Mouse (Mus musculus) cerebellum, adult 2 months (tissue): ENCODE results near the gene Alpk3. TPM values are rescaled to one million over a fixed set of nuclear protein-coding genes. Genes with fewer than 3 reads are reported as not detected.

ENCODE experiments used
- DNase-seq, 2 experiments: peaks; one replicate each; pipeline ENCODE4 v3.0.0; 2021
- H3K27ac ChIP-seq: fragments of 200-500 bp; 2 replicates; pipeline ENCODE4 v1.5.1; 2012; ENCODE audit warnings: low read length, control low read depth, inconsistent platforms; ENCODE audit not compliant: insufficient read depth
- H3K27me3 ChIP-seq: fragments of 200-500 bp; 2 replicates; pipeline ENCODE4 v1.6.1; 2012; ENCODE audit warnings: inconsistent platforms, mild to moderate bottlenecking, low read length, moderate library complexity; ENCODE audit not compliant: control insufficient read depth, insufficient read depth
- H3K4me1 ChIP-seq: fragments of 200-500 bp; 2 replicates; pipeline ENCODE4 v1.6.1; 2011; ENCODE audit warnings: low read length; ENCODE audit not compliant: control insufficient read depth, insufficient read depth
- H3K4me3 ChIP-seq: fragments of 200-500 bp; replicated peaks from 2 replicates; pipeline ENCODE3; 2011; ENCODE audit warnings: mild to moderate bottlenecking, low read depth, low read length, control low read depth; ENCODE audit not compliant: insufficient read depth
- CTCF ChIP-seq: fragments of 200-500 bp; IDR thresholded peaks from 2 replicates; pipeline ENCODE4 v1.5.1; 2011; ENCODE audit warnings: low read depth, mild to moderate bottlenecking, control low read depth, low read length, moderate library complexity, borderline replicate concordance; ENCODE audit not compliant: insufficient read depth
- POLR2A ChIP-seq: fragments of 200-500 bp; IDR thresholded peaks from 2 replicates; pipeline ENCODE4 v1.6.1; 2011; ENCODE audit warnings: low read length, control low read depth, borderline replicate concordance; ENCODE audit not compliant: insufficient read depth
- WGBS: fragments of 180-500 bp; shearing (Covaris S2); methylation state at CpG from one replicate; pipeline ENCODE4 v1.1.7; 2018; 5-methylcytosine and 5-hydroxymethylcytosine counted together
- polyA plus RNA-seq: library from polyadenylated mRNA; depleted of rRNA; stranded (reverse); fragments of >200 nt; gene quantifications from 2 replicates; pipeline ENCODE4 v1.2.3, GENCODE M21; 2012

Alpk3 gene
- polyA plus RNA-seq, 1 experiment = 0.15 TPM

DNA sequence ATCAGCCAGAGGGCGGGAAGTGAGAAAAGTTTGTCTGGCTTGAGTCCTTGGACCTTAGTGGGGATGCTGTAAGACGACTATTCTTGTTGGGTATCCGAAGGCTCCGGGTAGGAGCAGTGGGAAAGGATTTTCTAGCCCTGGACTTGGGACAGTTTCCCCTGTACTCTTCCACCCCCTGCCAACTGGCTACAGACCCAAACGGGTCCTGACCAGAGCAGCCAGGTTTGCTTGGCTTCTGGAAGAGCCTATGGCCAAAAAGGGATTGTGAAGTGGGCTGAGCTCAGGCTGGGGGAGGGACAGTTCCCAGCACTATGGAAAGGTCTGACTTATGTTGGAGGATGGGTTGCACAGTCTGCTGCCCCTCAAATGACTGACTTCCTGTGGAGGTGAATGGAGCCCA, 2.0 kb downstream of the Alpk3 start:
- no peak overlapping the region for H3K4me3 ChIP-seq
- H3K27ac ChIP-seq = no peak overlapping the region
- DNase-seq = no peak
- no peak for TF ChIP-seq POLR2A
- TF ChIP-seq CTCF = no peak
- H3K4me1 ChIP-seq = no peaks in the 10 kb centered on the region
- WGBS = 52% methylated on average over 5 of the region's 5 CpGs
- no peaks in the 10 kb centered on the region for H3K27me3 ChIP-seq

DNA sequence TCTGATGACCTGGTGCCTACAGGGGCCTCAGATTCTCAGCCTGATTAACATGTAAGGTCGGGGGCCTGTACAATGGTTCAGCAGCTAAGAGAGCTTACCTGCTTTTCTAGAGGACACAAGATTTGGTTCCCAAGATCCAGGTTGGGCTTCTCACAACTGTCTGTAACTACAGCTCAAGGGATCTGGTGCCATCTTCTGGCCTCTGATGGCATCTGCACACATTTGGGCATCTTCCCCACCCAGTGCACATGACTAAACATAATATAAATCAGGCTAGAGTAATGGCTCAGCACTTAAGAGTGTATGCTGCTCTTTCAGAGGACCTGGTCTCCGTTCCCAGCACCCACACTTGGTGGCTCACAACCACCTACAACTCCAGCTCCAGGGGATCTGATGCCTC, 3.5 kb downstream of the Alpk3 start:
- TF ChIP-seq CTCF (peak; percentile 49; the same call in 1 of the 2 replicates), POLR2A (no peak)
- H3K4me3 ChIP-seq = no peak overlapping the region
- H3K27ac ChIP-seq = no peak overlapping the region
- no peak for DNase-seq
- no peaks in the 10 kb centered on the region for H3K4me1 ChIP-seq
- H3K27me3 ChIP-seq = no peaks in the 10 kb centered on the region
- 88% methylated on average over 2 of the region's 2 CpGs for WGBS

DNA sequence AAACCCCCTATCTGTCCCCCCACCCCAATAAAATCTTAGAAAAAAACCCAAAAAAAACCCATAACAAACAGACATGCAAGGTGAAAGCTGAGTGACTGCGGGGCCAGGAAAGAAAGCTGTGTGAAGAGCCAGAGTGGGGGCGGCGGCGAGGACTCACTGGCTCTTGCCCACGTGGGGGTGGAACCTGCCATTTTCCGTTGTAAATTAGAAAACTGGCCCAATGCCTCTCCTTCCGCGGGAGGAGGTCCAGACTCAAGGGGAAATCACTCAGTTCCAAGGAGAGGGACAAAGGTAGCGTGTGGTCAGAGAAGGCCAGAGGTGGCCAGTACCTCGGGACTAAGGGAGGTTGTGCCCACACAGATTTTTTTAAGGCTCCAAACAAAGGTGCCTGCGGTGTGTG, 4.5 kb downstream of the Alpk3 start:
- 53% methylated on average over 11 of the region's 11 CpGs for WGBS

GRCm38 (mm10) chr7:81063332-81063731, 5.9 kb downstream of the Alpk3 start:
- no peaks in the 10 kb centered on the region for H3K27me3 ChIP-seq
- no peak for TF ChIP-seq POLR2A
- no peak for TF ChIP-seq CTCF
- H3K4me3 ChIP-seq = no peak overlapping the region
- DNase-seq = no peak
- H3K4me1 ChIP-seq = no peaks in the 10 kb centered on the region
- 51% methylated on average over 9 of the region's 9 CpGs for WGBS
- H3K27ac ChIP-seq = no peak overlapping the region

More for the DNA sequence above, 4.5 kb downstream of the Alpk3 start:
- DNase-seq = peak in 1 of 2 experiments; percentile 23
- no peaks in the 10 kb centered on the region for H3K4me1 ChIP-seq
- H3K27ac ChIP-seq = no peak overlapping the region
- H3K27me3 ChIP-seq = no peaks in the 10 kb centered on the region
- H3K4me3 ChIP-seq = no peak overlapping the region
- no peak for TF ChIP-seq CTCF
- TF ChIP-seq POLR2A = no peak

DNA sequence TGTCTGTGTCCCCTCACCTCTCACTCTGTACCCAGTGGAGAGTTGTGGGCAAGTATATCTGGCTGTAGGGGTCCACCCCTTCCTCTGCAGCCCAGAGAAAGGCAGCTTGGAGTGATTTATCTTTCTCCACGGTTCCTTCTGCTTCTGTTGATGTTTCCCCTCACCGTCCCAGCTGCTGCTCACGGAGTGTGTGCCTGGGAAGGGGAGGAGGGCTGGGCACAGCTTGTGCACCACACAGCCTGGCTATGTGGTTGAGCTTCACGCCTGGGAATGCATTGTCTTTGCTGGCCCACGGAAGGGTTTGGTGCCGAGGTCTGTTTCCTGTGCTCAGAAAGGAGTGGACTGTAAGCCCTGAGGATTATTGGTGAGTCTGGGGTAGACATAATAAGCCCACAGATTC, 9.3 kb downstream of the Alpk3 start:
- H3K27me3 ChIP-seq = no peaks in the 10 kb centered on the region
- TF ChIP-seq POLR2A (no peak), CTCF (no peak)
- H3K4me3 ChIP-seq = no peak overlapping the region
- H3K27ac ChIP-seq = no peak overlapping the region
- 24% methylated on average over 6 of the region's 6 CpGs for WGBS
- no peak for DNase-seq
- H3K4me1 ChIP-seq = no peaks in the 10 kb centered on the region

GRCm38 (mm10) chr7:81072463-81072862, 15.1 kb downstream of the Alpk3 start:
- no peak for DNase-seq
- Histone ChIP-seq H3K27ac (no peak overlapping the region), H3K4me1 (no peaks in the 10 kb centered on the region), H3K4me3 (no peak overlapping the region), H3K27me3 (no peaks in the 10 kb centered on the region)
- TF ChIP-seq POLR2A (no peak), CTCF (no peak)
- 31% methylated on average over 5 of the region's 5 CpGs for WGBS

- 83% methylated on average over 5 of the region's 5 CpGs for WGBS
- Histone ChIP-seq H3K27ac (no peak overlapping the region), H3K4me3 (no peak overlapping the region), H3K27me3 (no peaks in the 10 kb centered on the region), H3K4me1 (no peaks in the 10 kb centered on the region)
- no peak for DNase-seq
- TF ChIP-seq POLR2A = no peak
- TF ChIP-seq CTCF = no peak
These were observed 15.9 kb downstream of the Alpk3 start for GRCm38 (mm10) chr7:81073273-81073672.

GRCm38 (mm10) chr7:81074546-81074945, 17.1 kb downstream of the Alpk3 start:
- Histone ChIP-seq H3K27me3 (no peaks in the 10 kb centered on the region), H3K4me1 (no peaks in the 10 kb centered on the region), H3K27ac (no peak overlapping the region), H3K4me3 (no peak overlapping the region)
- TF ChIP-seq CTCF (no peak), POLR2A (no peak)
- DNase-seq = no peak
- WGBS = 68% methylated on average over 9 of the region's 9 CpGs
